Comparison of ENCODE assay signal across 20 mouse cellular contexts in genomic region chr6:122939618-122940017, GRCm38 (mm10). TPM values are rescaled to one million over a fixed set of nuclear protein-coding genes. Genes with fewer than 3 reads are reported as not detected.
"Had no signal": no experiment of that assay in that cellular context is flagged by ENCODE, and none has a peak within 500 bp of the region (broad histone marks: within the 10 kb centered on the region; RNA-seq: fewer than 3 reads in every experiment).

No protein-coding gene starts in this region.

- H3K9ac ChIP-seq: limb, embryonic 13.5 days; liver, embryonic 12.5 days; lung, embryonic 14.5 days; midbrain, embryonic 13.5 days; neural tube, embryonic 15.5 days had no signal

- ATAC-seq: inflammation-experienced regulatory T-cells, adult 6 months; intestine, postnatal 0 days; liver, embryonic 12.5 days; midbrain, embryonic 13.5 days had no signal

- H3K27me3 ChIP-seq: limb, embryonic 13.5 days; liver, embryonic 12.5 days; midbrain, embryonic 13.5 days; neural tube, embryonic 15.5 days had no signal

- H3K4me2 ChIP-seq: limb, embryonic 13.5 days; liver, embryonic 12.5 days; lung, embryonic 14.5 days; midbrain, embryonic 13.5 days; neural tube, embryonic 15.5 days had no signal

- H3K36me3 ChIP-seq: limb, embryonic 13.5 days; liver, embryonic 12.5 days; midbrain, embryonic 13.5 days; neural tube, embryonic 15.5 days had no signal

- H3K27ac ChIP-seq: limb, embryonic 13.5 days; liver, embryonic 12.5 days; midbrain, embryonic 13.5 days; neural tube, embryonic 15.5 days; stomach, postnatal 0 days had no signal

- H3K4me1 ChIP-seq: limb, embryonic 13.5 days; liver, embryonic 12.5 days; midbrain, embryonic 13.5 days; neural tube, embryonic 15.5 days had no signal

- DNase-seq: kidney, adult 9 months; kidney, postnatal 10 days; left cerebral cortex, postnatal 4 days; lung, embryonic 14.5 days; thymus, postnatal 4 days had no signal

- H3K9me3 ChIP-seq: limb, embryonic 13.5 days; liver, embryonic 12.5 days; midbrain, embryonic 13.5 days; neural tube, embryonic 15.5 days had no signal

- H3K4me3 ChIP-seq: limb, embryonic 13.5 days; liver, embryonic 12.5 days; midbrain, embryonic 13.5 days; myocyte; neural tube, embryonic 15.5 days had no signal

RNA-seq across cellular contexts. Expression of gene Clec4a3, which starts 12.7 kb away (rescaled TPM):
- polyA plus RNA-seq: myocyte had no signal

RNA-seq across cellular contexts. Expression of gene Clec4a1, which starts 18.0 kb away (rescaled TPM):
- polyA plus RNA-seq: myocyte had no signal

RNA-seq across cellular contexts. Expression of gene Clec4a4, which starts 50.5 kb away (rescaled TPM):
- total RNA-seq: layer of hippocampus, adult 8-10 months; layer of hippocampus, postnatal 14 days; left cerebral cortex, adult 18-20 months; left cerebral cortex, postnatal 10 days; left cerebral cortex, postnatal 4 days; midbrain, postnatal 0 days had no signal
- polyA plus RNA-seq: intestine, postnatal 0 days; limb, embryonic 13.5 days; liver, embryonic 12.5 days; liver, embryonic 16.5 days; lung, embryonic 14.5 days; midbrain, embryonic 13.5 days; midbrain, postnatal 0 days; myocyte; neural tube, embryonic 11.5 days; neural tube, embryonic 15.5 days; stomach, postnatal 0 days had no signal
